Mouse (Mus musculus): ENCODE results near the gene Pex11g. TPM values are rescaled to one million over a fixed set of nuclear protein-coding genes. Genes with fewer than 3 reads are reported as not detected.

The Pex11g gene
- total RNA-seq, 2 experiments from 2014 or later, result 0.64 to 0.66 TPM

- no peak for DNase-seq
- intact Hi-C loops (cut with DNase I), result no loop called here
Measured at GRCm38 (mm10) chr8:3482240-3482740, 14.8 kb upstream of the Pex11g start.

DNA sequence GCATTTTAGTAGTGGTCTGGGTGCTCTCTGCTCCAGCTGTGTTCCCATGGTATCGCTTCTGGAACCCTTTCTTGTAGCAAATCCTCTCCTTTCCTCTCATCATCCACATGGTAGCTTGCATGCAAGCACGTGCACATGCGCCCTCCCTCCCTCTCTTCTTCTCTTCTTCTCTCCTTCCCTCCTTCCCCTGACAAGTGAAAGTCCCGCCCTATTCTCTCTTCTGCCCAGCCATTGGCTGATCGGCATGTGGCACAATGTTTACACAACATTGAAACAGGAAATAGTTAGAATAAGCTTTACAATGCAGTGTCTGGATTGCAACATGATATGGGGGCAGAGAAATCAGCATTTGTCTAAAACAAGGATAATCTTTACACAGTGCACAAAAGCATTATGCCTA is 14.1 kb upstream of the Pex11g start:
- intact Hi-C loops (cut with DNase I), result no loop called here
- DNase-seq, result no peak

DNA sequence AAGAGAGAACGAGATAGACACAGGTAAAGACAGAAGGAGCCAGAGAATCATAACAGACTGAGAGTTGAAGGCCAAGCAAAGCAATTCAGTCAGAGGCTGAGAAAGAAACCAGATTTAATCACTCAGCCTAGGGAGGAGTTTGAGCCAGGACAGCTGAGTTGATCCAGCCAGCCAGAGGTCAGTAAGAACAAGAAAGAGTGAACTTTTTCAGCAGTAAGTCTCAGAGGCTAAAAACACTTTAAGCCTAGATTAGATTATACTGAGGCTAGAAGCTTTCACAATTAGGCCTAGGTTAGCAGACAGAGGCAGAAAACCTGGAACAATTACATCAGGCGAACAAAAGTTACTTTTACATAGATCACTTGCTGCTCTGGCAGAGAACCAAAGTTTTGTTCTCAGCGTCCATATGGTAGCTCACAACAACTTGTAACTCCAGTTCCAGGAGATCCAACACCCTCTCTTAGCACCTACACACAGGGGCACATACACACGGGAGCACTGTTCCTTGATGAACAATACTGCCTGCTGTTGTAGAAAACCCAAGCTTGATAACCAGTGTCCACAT is 12.8 kb upstream of the Pex11g start:
- DNase-seq, result no peak
- intact Hi-C loops (cut with DNase I), result no loop called here

DNA sequence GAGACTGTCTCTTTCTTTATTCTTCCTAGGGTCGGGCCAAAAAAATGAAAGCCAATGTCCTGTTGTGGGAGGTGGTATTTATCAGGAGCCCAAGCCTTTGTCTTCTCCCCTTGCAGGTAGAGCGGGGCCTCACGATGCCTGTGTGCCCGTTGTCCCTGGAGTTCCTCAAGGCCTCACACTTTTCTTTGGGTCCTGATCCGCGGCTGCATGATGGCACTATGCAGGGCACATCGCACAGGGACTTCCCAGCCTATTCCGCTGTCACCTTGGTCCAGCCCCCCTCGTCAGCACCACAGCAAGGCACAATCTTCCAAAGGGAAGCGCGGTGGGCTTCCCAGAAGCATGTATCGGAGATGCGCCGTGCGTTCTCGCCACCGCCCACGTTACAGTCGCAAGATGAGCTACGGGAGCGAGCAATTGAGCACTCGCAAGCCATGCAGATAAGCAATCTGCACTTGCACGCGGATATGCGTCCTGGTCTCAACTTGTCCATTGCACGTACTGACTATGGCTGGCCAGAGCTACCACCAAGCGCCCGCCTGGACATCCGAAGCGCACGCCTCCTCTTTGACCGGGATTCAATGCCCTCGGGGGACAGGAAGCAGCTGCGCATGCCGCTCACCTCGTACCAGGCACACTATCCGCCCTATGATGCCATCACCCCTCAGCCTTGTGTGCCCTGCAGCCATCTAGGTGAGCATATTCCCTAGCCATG is 8.4 kb upstream of the Pex11g start:
- intact Hi-C loops (cut with DNase I), result no loop called here
- no peak for DNase-seq

GRCm38 (mm10) chr8:3470562-3470961 is 3.1 kb upstream of the Pex11g start, which contains the start of gene Tex45:
Gene Tex45, plus strand, starts transcription at chr8:3470862.
- DNase-seq, result no peak
- intact Hi-C loops (cut with DNase I), result no loop called here

GRCm38 (mm10) chr8:3468838-3469237 is 1.4 kb upstream of the Pex11g start:
- intact Hi-C loops (cut with DNase I), result loop anchor here (10.0 kb wide), 1 partner anchor 206 kb away; the partner anchor contains the start of genes Fcor and Trappc5
- DNase-seq, result no peak

DNA sequence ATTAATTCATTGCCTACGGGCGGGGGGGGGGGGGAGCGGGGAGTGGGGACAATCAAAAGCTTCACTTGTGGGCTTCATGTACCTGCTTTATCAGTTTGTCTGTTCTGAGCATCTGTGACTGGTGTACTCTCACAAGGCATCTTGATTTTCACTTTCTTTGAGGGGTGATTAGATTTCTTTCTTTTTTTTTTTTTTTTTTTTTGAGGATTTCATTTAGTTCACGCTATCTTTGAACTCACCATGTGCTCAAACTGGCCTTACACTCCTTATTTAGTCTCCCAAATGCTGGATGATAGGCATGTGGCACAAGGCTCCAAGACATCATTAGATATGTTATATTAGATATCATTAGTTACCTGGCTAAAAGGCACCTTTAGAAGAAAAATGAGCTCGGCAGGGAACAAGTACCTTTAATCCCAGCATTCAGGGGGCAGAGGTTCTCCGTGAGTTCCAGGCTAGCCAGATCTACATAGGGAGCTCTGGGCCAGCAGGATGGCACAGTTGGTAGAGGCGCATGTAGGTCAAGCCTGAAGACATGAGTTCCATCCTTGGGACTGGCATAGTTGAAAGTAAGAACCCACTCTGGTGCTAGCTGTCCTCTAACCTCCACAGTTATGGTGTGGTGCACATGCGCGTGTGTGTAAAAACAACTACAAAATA is 536 bp upstream of the Pex11g start:
- no peak for DNase-seq
- intact Hi-C loops (cut with DNase I), result loop anchor here (10.0 kb wide), 1 partner anchor 207 kb away; the partner anchor contains the start of genes Fcor and Trappc5

DNA sequence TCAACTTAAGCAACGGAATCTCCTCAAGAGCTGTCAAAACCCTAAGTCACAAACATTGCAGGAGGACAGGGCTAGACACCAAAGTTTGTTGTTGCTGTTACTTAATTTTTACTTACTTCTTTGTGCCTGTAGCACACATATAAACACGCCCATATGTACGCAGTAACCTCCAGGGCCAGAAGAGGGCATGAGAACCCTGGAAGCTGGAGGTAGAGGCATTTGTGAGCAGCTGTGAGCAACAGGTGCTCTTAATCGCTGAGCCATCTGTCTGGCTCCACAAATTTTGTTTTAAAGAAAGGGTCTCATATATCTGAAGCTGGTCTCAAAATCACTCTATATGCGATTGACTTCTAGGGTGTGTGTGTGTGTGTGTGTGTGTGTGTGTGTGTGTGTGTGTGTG is 3.2 kb downstream of the Pex11g start:
- intact Hi-C loops (cut with DNase I), result loop anchor here (10.0 kb wide), 1 partner anchor 210 kb away; the partner anchor contains the start of genes Fcor and Trappc5
- peak; percentile 55 for DNase-seq

- no peak for DNase-seq
- intact Hi-C loops (cut with DNase I), result loop anchor here (10.0 kb wide), 1 partner anchor 212 kb away; the partner anchor contains the start of genes Fcor and Trappc5
Measured at GRCm38 (mm10) chr8:3463248-3463647, 4.2 kb downstream of the Pex11g start.

GRCm38 (mm10) chr8:3451992-3452391 is 15.5 kb downstream of the Pex11g start:
- intact Hi-C loops (cut with DNase I), result no loop called here

GRCm38 (mm10) chr8:3450670-3451069 is 16.8 kb downstream of the Pex11g start:
- DNase-seq, result peak; percentile 63
- intact Hi-C loops (cut with DNase I), result no loop called here

More at GRCm38 (mm10) chr8:3451992-3452391, 15.5 kb downstream of the Pex11g start:
- no peak for DNase-seq

DNA sequence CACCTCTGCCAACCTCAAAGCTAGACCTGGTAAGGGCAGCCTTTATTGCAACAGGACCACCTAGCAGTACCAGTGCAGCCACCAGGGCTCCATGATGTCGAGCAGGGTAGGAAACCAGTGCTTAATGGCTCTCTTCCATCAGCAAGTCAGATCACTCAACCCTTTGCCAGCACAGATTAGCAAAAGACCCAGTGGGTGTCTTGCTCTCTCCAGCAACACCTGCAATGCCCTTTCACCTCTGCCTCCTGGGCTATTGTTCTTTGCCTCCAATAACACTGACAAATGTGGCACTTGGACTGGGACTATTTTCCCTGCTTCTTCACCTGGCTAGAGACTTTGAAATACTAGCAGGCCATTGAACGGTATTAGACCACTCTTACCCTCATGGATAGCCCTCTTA is 18.3 kb downstream of the Pex11g start:
- DNase-seq, result no peak
- intact Hi-C loops (cut with DNase I), result no loop called here

GRCm38 (mm10) chr8:3439510-3439909 is 28.0 kb downstream of the Pex11g start:
- intact Hi-C loops (cut with DNase I), result no loop called here
- DNase-seq, result no peak

GRCm38 (mm10) chr8:3436492-3436891 is 31.0 kb downstream of the Pex11g start:
- intact Hi-C loops (cut with DNase I), result no loop called here
- no peak for DNase-seq

- intact Hi-C loops (cut with DNase I), result no loop called here
- DNase-seq, result no peak
Measured at GRCm38 (mm10) chr8:3431113-3431512, 36.4 kb downstream of the Pex11g start.

DNA sequence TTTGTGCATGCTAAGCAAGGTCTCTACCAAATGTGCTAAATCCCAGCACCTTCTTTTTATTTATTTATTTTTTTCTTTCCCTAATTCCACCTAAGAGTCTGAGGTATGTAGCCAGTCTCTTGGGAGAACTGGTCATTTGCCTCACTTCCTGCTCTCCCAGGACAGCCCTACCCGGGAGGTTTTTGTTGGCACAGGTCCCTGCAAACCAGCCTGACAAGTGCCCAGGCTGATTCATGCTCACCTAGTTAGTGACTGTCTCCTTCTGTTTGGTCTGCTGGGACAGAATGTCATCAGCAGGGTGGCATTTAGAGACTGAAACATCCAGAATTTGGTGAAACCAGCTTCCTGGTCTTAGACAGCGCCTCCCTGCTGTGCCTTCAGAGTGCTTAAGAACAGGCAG is 37.5 kb downstream of the Pex11g start:
- DNase-seq, result no peak
- intact Hi-C loops (cut with DNase I), result no loop called here

- intact Hi-C loops (cut with DNase I), result no loop called here
- no peak for DNase-seq
Measured at GRCm38 (mm10) chr8:3428426-3428825, 39.1 kb downstream of the Pex11g start.

- intact Hi-C loops (cut with DNase I), result no loop called here
- DNase-seq, result no peak
Measured at GRCm38 (mm10) chr8:3426211-3426610, 41.3 kb downstream of the Pex11g start.

DNA sequence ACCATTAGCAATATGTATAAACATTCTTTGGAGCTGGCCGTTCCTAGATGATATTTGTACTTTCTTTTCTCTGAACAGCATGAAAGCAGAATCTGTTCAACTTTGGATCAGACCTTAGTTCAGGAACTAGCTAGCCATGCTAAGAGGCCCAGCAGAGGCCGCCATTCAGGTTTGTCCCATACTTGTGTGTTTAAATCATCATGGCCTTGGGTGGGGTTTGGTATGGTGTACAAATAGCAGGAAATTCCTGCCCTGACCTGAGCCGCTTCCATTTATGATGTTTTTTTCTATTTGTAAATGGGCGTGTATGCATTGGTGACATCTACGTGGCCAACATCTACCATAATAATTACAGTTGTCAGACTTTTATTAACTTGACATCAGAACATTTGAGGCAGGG is 42.3 kb downstream of the Pex11g start:
- intact Hi-C loops (cut with DNase I), result no loop called here

DNA sequence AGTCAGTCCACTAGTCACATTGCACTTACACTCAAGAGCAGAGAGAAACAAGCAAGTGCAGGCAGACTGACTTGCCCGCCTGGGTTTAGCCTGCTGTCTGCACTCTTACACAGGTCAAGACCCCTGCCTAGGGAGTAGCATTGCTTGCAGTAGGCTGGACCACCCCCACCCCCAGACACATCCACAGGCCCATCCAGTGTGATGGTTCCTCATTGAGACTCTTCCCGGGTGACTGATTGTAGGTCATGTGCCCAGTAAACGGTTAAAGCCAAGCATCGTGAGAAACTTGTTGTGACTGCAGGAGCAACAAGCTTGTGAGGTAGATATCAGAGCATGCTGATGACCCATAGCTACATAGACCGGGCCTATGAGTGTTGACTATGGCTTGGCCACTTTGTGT is 46.0 kb downstream of the Pex11g start:
- no peak for DNase-seq

More for the DNA sequence above, 42.3 kb downstream of the Pex11g start:
- DNase-seq, result no peak

DNA sequence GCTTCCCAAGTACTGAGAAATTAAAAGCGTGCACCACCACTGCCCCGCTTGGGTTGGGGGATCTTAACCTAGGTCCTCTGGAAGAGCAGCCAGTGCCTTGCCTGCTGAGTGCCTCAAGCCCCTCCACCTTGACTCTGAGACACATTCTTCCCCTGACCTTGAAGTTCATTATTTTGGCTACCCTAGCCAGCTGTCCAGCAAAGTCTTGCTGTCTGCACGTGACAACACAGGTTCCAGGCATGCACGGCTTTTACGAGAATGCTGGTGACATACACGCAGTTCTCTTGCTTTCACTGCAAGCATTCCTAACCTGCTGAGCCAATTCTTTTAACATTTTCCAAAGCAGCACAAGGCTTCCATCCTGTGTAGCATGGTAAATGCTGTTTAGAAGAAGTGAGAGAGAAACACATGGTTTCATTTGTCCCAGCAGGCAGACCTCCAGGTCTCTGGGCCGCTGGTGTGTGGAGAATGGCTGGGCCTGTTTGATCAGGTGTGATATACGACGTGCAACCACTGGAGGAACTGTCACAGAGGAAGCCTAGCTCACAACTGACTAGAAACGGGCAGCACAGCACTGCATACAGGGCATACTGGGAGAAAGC is 47.3 kb downstream of the Pex11g start:
- intact Hi-C loops (cut with DNase I), result no loop called here
- no peak for DNase-seq

More for the DNA sequence above, 46.0 kb downstream of the Pex11g start:
- intact Hi-C loops (cut with DNase I), result no loop called here

Measured in left cerebral cortex, postnatal 4 days (tissue).